Mouse (Mus musculus) lung, embryonic 15.5 days (tissue): Measurements from ENCODE around the gene Ripor2. TPM values are rescaled to one million over a fixed set of nuclear protein-coding genes. Genes with fewer than 3 reads are reported as not detected.

Experiments
- ATAC-seq: fragments of 200-750 bp; cut with Nextera tagmentation; 2 replicates; pipeline ENCODE4 v1.8.0; 2017; ENCODE audit warnings: moderate number of reproducible peaks, borderline replicate concordance; ENCODE audit not compliant: low FRiP score, low TSS enrichment; ENCODE audit errors: extremely low read depth
- H3K27ac ChIP-seq: fragments of 300-500 bp; sonication (generic); 2 replicates; pipeline ENCODE4 v1.5.1; 2015; ENCODE audit warnings: moderate library complexity, mild to moderate bottlenecking, inconsistent platforms
- H3K27me3 ChIP-seq: fragments of 300-500 bp; sonication (generic); 2 replicates; pipeline ENCODE4 v1.6.1; 2015; ENCODE audit warnings: inconsistent platforms
- H3K36me3 ChIP-seq: fragments of 300-500 bp; sonication (generic); 2 replicates; pipeline ENCODE4 v1.6.1; 2015; ENCODE audit warnings: inconsistent platforms
- H3K4me1 ChIP-seq: fragments of 300-500 bp; sonication (generic); 2 replicates; pipeline ENCODE4 v1.6.1; 2015; ENCODE audit warnings: inconsistent platforms
- H3K4me2 ChIP-seq: fragments of 300-500 bp; sonication (generic); 2 replicates; pipeline ENCODE4 v1.6.1; 2015; ENCODE audit warnings: inconsistent platforms, mild to moderate bottlenecking, moderate library complexity
- H3K4me3 ChIP-seq: fragments of 300-500 bp; sonication (generic); 2 replicates; pipeline ENCODE4 v1.5.1; 2015; ENCODE audit warnings: mild to moderate bottlenecking, inconsistent platforms
- H3K9ac ChIP-seq: fragments of 300-500 bp; sonication (generic); 2 replicates; pipeline ENCODE4 v1.6.1; 2015; ENCODE audit warnings: inconsistent platforms
- H3K9me3 ChIP-seq: fragments of 300-500 bp; sonication (generic); 2 replicates; pipeline ENCODE4 v1.6.1; 2016; ENCODE audit warnings: inconsistent platforms
- WGBS: fragments of 180-500 bp; shearing (Covaris S2); methylation state at CpG from one replicate; pipeline ENCODE4 v1.1.7; 2015; 5-methylcytosine and 5-hydroxymethylcytosine counted together
- polyA plus RNA-seq: library from polyadenylated mRNA; unstranded; fragments of >200 nt; fragmentation: Nextera tagmentation; extraction: Ambion mirVana; gene quantifications from 2 replicates; pipeline ENCODE4 v1.2.1, GENCODE M21; 2015

Gene Ripor2
- polyA plus RNA-seq, 1 experiment from 2014 or later = 5.4 TPM

DNA sequence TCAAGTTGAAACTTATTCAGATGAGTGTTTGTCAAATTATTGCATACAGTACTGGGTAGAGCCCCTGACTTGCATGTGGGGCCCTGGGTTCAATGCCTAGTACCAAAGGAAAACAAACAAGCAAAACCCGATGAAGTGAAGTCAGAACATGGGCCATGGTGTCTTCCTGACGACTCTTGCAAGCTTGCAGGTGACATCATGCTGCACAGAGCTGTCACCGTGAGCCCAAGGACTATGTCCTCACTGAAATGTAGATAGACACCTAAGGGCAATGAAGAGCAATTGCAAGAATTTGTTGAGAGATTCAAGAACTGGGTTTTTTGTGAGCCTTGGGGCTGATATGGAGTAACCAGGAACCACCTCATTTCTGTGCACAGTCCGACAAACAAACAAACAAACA is 84.8 kb downstream of the Ripor2 start:
- Histone ChIP-seq H3K36me3 (no peaks in the 10 kb centered on the region), H3K4me1 (0 out of 2 replicates have a peak, but pooled peaks cover 3% of the 10 kb centered on the region), H3K27me3 (no peaks in the 10 kb centered on the region), H3K4me3 (no peak overlapping the region), H3K4me2 (no peak overlapping the region), H3K9me3 (no peaks in the 10 kb centered on the region), H3K27ac (no peak overlapping the region), H3K9ac (no peak overlapping the region)
- no peak for ATAC-seq
- 76% methylated on average over 4 of the region's 4 CpGs for WGBS

DNA sequence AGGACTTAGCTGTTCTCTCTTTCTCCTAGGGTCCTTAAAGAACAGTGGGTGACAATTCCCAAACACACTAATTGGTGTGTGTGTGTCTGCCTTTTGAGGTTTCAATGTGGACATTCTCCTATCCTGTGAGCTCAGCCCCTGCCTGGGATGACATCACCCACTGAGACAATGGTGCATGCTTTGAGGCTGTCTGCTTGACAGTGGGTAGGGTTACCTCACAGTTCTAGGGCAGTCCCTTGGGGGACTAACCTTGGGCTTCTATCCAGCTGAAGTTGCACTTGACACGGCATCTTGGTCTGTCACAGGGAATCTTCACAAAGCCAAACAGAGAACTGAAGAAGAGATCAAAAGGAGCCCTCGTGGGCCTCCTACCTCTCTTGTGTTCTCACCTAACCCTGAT is 86.6 kb downstream of the Ripor2 start:
- Histone ChIP-seq H3K9me3 (no peaks in the 10 kb centered on the region), H3K27me3 (no peaks in the 10 kb centered on the region), H3K4me1 (no peaks in the 10 kb centered on the region), H3K36me3 (no peaks in the 10 kb centered on the region), H3K27ac (no peak overlapping the region), H3K9ac (no peak overlapping the region), H3K4me2 (no peak overlapping the region), H3K4me3 (no peak overlapping the region)
- ATAC-seq = no peak
- 39% methylated on average over 2 of the region's 2 CpGs for WGBS

DNA sequence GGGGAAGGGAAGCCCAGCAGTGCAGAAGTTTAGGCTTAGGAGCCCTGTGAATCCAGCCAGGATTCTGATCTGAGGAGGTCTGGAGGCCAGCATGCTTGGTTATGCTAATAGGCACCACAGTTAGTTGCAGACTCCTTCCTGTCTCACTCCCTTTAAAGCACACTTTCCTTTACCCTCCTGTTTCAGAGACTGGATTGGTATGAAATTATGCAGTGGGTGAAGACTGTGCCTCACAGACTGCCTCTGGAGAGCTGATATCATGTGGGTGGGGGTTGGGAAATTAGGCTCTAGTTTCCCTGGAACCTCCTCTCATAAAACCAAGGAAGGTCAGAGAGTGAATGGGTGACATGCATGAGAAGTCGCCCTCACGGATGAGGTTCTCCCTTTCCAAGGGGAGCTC is 88.7 kb downstream of the Ripor2 start:
- 94% methylated on average over 2 of the region's 2 CpGs for WGBS
- Histone ChIP-seq H3K9me3 (no peaks in the 10 kb centered on the region), H3K27me3 (no peaks in the 10 kb centered on the region), H3K4me1 (no peaks in the 10 kb centered on the region), H3K9ac (no peak overlapping the region), H3K27ac (no peak overlapping the region), H3K4me3 (no peak overlapping the region), H3K36me3 (no peaks in the 10 kb centered on the region), H3K4me2 (no peak overlapping the region)
- no peak for ATAC-seq

- WGBS = 39% methylated on average over 15 of the region's 15 CpGs
- no peak overlapping the region for H3K4me2 ChIP-seq
Measured at GRCm38 (mm10) chr13:24679027-24679680, 97.2 kb downstream of the Ripor2 start.

DNA sequence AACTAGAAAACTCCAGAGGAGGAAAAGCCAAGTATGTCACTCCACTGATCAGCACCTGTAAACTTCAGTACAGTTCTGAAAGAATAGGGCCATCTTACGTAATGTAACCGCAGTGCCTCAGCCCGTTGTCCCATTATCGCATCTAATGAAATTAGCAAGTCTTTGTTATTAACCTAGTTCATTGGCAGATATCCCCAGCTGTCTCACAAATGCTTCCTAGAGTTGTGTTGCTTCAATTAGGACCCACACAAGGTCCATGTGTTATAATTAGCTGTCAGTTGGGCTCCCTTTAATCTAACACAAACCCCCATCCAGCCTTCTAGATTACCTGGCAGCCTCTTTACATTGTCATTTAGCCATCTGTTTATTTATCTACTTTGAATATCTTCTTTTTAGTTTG is 99.0 kb downstream of the Ripor2 start:
- Histone ChIP-seq H3K36me3 (no peaks in the 10 kb centered on the region), H3K4me3 (no peak overlapping the region), H3K4me1 (no peaks in the 10 kb centered on the region), H3K9ac (no peak overlapping the region), H3K9me3 (no peaks in the 10 kb centered on the region), H3K4me2 (no peak overlapping the region), H3K27me3 (no peaks in the 10 kb centered on the region), H3K27ac (no peak overlapping the region)
- ATAC-seq = no peak
- 95% methylated on average over 4 of the region's 4 CpGs for WGBS

More at GRCm38 (mm10) chr13:24679027-24679680, 97.2 kb downstream of the Ripor2 start:
- ATAC-seq = no peak
- Histone ChIP-seq H3K9ac (no peak overlapping the region), H3K4me3 (no peak overlapping the region), H3K4me1 (no peaks in the 10 kb centered on the region), H3K9me3 (no peaks in the 10 kb centered on the region), H3K36me3 (no peaks in the 10 kb centered on the region), H3K27me3 (no peaks in the 10 kb centered on the region), H3K27ac (no peak overlapping the region)

DNA sequence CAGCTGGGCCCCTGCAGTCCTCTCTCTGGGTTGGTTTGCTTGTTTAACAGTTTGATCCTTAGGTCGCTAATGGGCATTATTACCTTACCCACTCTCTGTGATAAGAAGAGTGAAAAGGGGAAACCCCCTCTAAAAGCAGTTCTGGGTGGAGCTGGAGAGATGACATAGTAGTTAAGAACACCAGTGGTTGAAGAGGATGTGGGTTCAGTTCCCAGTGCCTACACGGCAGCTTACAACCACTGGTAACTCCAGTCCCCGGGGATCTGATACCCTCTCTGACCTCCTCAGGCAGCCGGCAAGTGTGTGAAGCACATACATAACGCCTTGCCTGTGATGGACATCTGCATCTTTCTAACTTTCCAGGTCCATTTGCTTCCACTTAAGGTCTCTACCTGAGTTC is 100.4 kb downstream of the Ripor2 start:
- no peak for ATAC-seq
- Histone ChIP-seq H3K4me3 (no peak overlapping the region), H3K9me3 (no peaks in the 10 kb centered on the region), H3K27me3 (no peaks in the 10 kb centered on the region), H3K36me3 (no peaks in the 10 kb centered on the region), H3K4me1 (0 out of 2 replicates have a peak, but pooled peaks cover 4% of the 10 kb centered on the region), H3K9ac (no peak overlapping the region), H3K27ac (no peak overlapping the region), H3K4me2 (no peak overlapping the region)
- 63% methylated on average over 5 of the region's 5 CpGs for WGBS

GRCm38 (mm10) chr13:24684503-24684902 is 102.5 kb downstream of the Ripor2 start:
- Histone ChIP-seq H3K9me3 (no peaks in the 10 kb centered on the region), H3K27me3 (no peaks in the 10 kb centered on the region), H3K4me3 (no peak overlapping the region), H3K4me1 (0 out of 2 replicates have a peak, but pooled peaks cover 4% of the 10 kb centered on the region), H3K9ac (no peak overlapping the region), H3K27ac (no peak overlapping the region), H3K4me2 (no peak overlapping the region), H3K36me3 (no peaks in the 10 kb centered on the region)
- no peak for ATAC-seq
- WGBS = 63% methylated on average over 2 of the region's 2 CpGs

- H3K27me3 ChIP-seq = no peaks in the 10 kb centered on the region
- no peaks in the 10 kb centered on the region for H3K36me3 ChIP-seq
- 0 out of 2 replicates have a peak, but pooled peaks cover 4% of the 10 kb centered on the region for H3K4me1 ChIP-seq
- no peak overlapping the region for H3K4me2 ChIP-seq
- 72% methylated on average over 5 of the region's 5 CpGs for WGBS
- no peak overlapping the region for H3K4me3 ChIP-seq
- no peak overlapping the region for H3K9ac ChIP-seq
- no peak overlapping the region for H3K27ac ChIP-seq
- no peak for ATAC-seq
- H3K9me3 ChIP-seq = no peaks in the 10 kb centered on the region
Measured at GRCm38 (mm10) chr13:24685846-24686245, 103.9 kb downstream of the Ripor2 start.

DNA sequence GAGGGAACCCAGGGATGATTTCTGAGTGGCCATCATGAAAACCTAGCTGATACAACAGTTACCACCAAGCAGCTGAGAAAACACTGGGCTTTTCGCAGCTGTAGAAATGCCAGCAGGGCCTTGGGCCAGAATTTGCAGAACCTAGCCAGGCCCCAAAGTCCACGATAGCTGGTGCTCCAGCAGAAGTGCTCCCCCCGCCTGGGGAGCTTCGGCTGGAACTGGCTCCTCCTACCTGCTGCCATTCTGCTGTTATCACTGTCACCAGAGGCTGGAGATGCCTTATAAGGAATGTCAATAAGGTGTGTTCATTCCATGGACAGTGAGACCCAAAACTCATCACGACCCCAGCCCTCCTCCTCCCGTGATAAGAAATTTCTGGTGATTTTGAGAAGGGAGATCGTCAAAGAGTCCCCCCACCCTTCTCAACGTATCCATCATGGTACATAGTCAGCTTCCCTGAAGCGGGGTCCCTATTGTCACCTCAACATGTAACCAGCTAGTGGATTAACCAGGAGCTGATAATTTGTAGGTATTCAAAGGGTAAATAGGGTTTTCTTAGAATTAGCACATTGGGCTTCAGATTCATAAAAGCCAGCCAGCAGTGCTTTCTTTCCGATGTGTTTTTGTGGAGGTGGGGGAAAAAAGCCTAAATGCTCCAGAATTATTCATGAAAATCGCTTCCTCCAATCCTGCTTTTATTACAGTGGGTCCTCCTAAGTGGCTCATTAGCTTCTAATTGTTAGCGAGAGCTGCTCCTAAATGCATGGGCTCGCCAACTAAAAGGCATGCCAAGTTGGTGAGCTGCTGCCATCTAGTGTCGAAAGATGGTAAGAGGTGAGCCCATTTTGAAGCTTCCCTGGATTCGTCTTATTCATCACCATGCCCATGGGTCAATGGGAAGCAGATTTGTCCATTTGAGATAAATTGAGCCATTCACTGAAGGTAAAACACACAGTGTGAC is 105.0 kb downstream of the Ripor2 start:
- Histone ChIP-seq H3K9me3 (no peaks in the 10 kb centered on the region), H3K27ac (no peak overlapping the region), H3K4me2 (no peak overlapping the region), H3K36me3 (no peaks in the 10 kb centered on the region), H3K4me3 (no peak overlapping the region), H3K4me1 (0 out of 2 replicates have a peak, but pooled peaks cover 4% of the 10 kb centered on the region), H3K9ac (no peak overlapping the region), H3K27me3 (no peaks in the 10 kb centered on the region)
- no peak for ATAC-seq
- WGBS = 33% methylated on average over 15 of the region's 15 CpGs

DNA sequence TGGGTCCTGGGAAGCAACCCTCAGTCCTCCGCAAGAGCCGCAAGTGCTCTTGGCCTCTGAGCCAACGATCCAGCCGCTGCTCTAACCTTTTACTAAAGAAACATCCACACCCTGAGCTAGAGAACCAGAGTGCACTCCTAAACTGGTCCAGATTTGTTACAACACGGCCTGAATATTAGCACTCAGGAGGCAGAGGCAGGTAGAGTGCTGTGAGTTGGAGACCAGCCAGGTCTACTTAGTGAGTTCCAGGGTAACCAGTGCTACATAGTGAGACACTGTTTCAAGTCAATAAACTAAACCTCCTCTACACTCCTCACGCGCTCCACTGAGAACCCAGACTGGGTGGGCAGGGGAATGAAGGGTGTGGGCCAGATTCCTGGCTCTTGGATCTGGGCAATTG is 111.3 kb downstream of the Ripor2 start:
- no peaks in the 10 kb centered on the region for H3K4me1 ChIP-seq
- no peaks in the 10 kb centered on the region for H3K9me3 ChIP-seq
- H3K9ac ChIP-seq = no peak overlapping the region
- no peak overlapping the region for H3K4me2 ChIP-seq
- H3K4me3 ChIP-seq = no peak overlapping the region
- H3K27me3 ChIP-seq = no peaks in the 10 kb centered on the region
- no peak for ATAC-seq
- no peaks in the 10 kb centered on the region for H3K36me3 ChIP-seq
- 76% methylated on average over 7 of the region's 7 CpGs for WGBS
- no peak overlapping the region for H3K27ac ChIP-seq

GRCm38 (mm10) chr13:24698746-24699145 is 116.8 kb downstream of the Ripor2 start:
- H3K27ac ChIP-seq = no peak overlapping the region

DNA sequence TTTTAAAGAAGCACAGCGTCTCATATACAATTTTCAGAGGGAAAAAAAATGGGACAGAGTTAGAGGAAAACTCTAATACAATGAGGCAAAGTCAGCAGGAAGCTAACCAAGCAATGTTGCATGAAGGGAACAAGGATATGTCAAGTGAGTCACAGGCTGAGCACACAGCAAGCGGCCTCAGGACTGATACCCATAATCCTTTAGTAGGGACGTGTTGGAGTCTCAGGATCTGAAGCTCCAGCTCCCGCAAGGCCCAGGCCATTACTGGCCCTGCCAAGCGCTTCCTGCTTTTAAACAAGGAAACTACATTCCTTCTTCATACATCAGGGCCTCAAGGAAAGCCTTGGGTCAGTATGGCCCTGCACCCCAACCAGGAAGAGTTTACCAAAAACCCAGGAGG is 120.1 kb downstream of the Ripor2 start:
- Histone ChIP-seq H3K4me2 (no peak overlapping the region), H3K9me3 (no peaks in the 10 kb centered on the region), H3K4me1 (no peaks in the 10 kb centered on the region), H3K36me3 (no peaks in the 10 kb centered on the region), H3K4me3 (no peak overlapping the region), H3K27me3 (no peaks in the 10 kb centered on the region), H3K27ac (no peak overlapping the region), H3K9ac (no peak overlapping the region)
- 63% methylated on average over 5 of the region's 5 CpGs for WGBS
- no peak for ATAC-seq

More at GRCm38 (mm10) chr13:24698746-24699145, 116.8 kb downstream of the Ripor2 start:
- 83% methylated on average over 4 of the region's 4 CpGs for WGBS
- H3K4me3 ChIP-seq = no peak overlapping the region
- no peaks in the 10 kb centered on the region for H3K9me3 ChIP-seq
- H3K4me2 ChIP-seq = no peak overlapping the region
- H3K27me3 ChIP-seq = no peaks in the 10 kb centered on the region
- no peaks in the 10 kb centered on the region for H3K4me1 ChIP-seq
- H3K36me3 ChIP-seq = no peaks in the 10 kb centered on the region
- no peak overlapping the region for H3K9ac ChIP-seq
- no peak for ATAC-seq
